Mouse (Mus musculus) forebrain, embryonic 12.5 days (tissue): ENCODE data around the gene Farp2. TPM values are rescaled to one million over a fixed set of nuclear protein-coding genes. Genes with fewer than 3 reads are reported as not detected.

ENCODE experiments used
- ATAC-seq: fragments of 200-750 bp; cut with Nextera tagmentation; 2 replicates; pipeline ENCODE4 v1.8.0; 2017; ENCODE audit warnings: moderate TSS enrichment; ENCODE audit not compliant: low FRiP score
- H3K27ac ChIP-seq: fragments of 300-500 bp; sonication (generic); 2 replicates; pipeline ENCODE4 v1.5.1; 2016; ENCODE audit warnings: mild to moderate bottlenecking
- H3K27me3 ChIP-seq: fragments of 300-500 bp; sonication (generic); 2 replicates; pipeline ENCODE4 v1.6.1; 2016; ENCODE audit warnings: mild to moderate bottlenecking
- H3K36me3 ChIP-seq: fragments of 300-500 bp; sonication (generic); replicated peaks from 2 replicates; pipeline ENCODE4 v1.6.1; 2016; ENCODE audit warnings: mild to moderate bottlenecking
- H3K4me1 ChIP-seq: fragments of 300-500 bp; sonication (generic); 2 replicates; pipeline ENCODE4 v1.6.1; 2016
- H3K4me2 ChIP-seq: fragments of 300-500 bp; sonication (generic); 2 replicates; pipeline ENCODE4 v1.6.1; 2016; ENCODE audit warnings: mild to moderate bottlenecking, moderate library complexity
- H3K4me3 ChIP-seq: fragments of 300-500 bp; sonication (generic); replicated peaks from 2 replicates; pipeline ENCODE4 v1.5.1; 2016; ENCODE audit warnings: mild to moderate bottlenecking
- H3K9ac ChIP-seq: fragments of 300-500 bp; sonication (generic); 2 replicates; pipeline ENCODE4 v1.6.1; 2016; ENCODE audit warnings: mild to moderate bottlenecking
- H3K9me3 ChIP-seq: fragments of 300-500 bp; sonication (generic); 2 replicates; pipeline ENCODE4 v1.6.1; 2016
- WGBS: fragments of 180-500 bp; shearing (Covaris S2); methylation state at CpG from one replicate; pipeline ENCODE4 v1.1.7; 2016; 5-methylcytosine and 5-hydroxymethylcytosine counted together
- polyA plus RNA-seq: library from polyadenylated mRNA; unstranded; fragments of >200 nt; fragmentation: Nextera tagmentation; extraction: Ambion mirVana; gene quantifications from 2 replicates; pipeline ENCODE4 v1.2.1, GENCODE M21; 2016

Gene Farp2
- polyA plus RNA-seq, 1 experiment from 2014 or later = 4.6 TPM

- H3K27me3 ChIP-seq = no peaks in the 10 kb centered on the region
- no peak overlapping the region for H3K9ac ChIP-seq
- H3K9me3 ChIP-seq = no peaks in the 10 kb centered on the region
Measured at GRCm38 (mm10) chr1:93567717-93568497, 56.0 kb downstream of the Farp2 start.

DNA sequence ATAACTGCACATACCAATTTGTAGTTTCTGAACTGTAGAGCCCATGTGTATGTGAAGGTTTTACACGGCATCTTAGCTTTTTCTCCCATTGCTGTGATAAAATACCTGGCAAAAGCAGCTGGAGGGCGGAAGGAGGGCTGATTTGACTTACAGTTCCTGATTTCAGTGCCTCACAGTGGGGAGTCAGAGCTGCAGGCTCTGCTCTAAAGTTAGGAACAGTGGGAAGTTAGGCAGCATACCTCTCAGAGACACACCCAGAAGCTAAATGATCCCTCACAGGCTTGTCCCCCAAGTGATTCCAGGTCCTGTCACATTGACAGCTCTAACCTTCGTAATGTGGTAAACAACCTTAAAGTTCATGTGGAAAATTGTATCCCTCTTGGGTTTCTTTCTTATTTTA is 65.2 kb downstream of the Farp2 start:
- Histone ChIP-seq H3K36me3 (0 out of 2 replicates have a peak, but pooled peaks cover 5% of the 10 kb centered on the region), H3K27ac (no peak overlapping the region), H3K9me3 (no peaks in the 10 kb centered on the region), H3K4me1 (no peaks in the 10 kb centered on the region), H3K9ac (no peak overlapping the region), H3K4me2 (no peak overlapping the region), H3K4me3 (no peak overlapping the region), H3K27me3 (no peaks in the 10 kb centered on the region)
- no peak for ATAC-seq
- 75% methylated on average over 3 of the region's 3 CpGs for WGBS

More at GRCm38 (mm10) chr1:93567717-93568497, 56.0 kb downstream of the Farp2 start:
- H3K27ac ChIP-seq = no peak overlapping the region
- no peaks in the 10 kb centered on the region for H3K4me1 ChIP-seq
- H3K4me2 ChIP-seq = no peak overlapping the region
- no peak overlapping the region for H3K4me3 ChIP-seq
- WGBS = 90% methylated on average over 9 of the region's 9 CpGs
- ATAC-seq = no peak
- no peaks in the 10 kb centered on the region for H3K36me3 ChIP-seq

- 0 out of 2 replicates have a peak, but pooled peaks cover 5% of the 10 kb centered on the region for H3K36me3 ChIP-seq
- no peaks in the 10 kb centered on the region for H3K4me1 ChIP-seq
- no peak overlapping the region for H3K27ac ChIP-seq
- no peak overlapping the region for H3K4me3 ChIP-seq
- H3K4me2 ChIP-seq = no peak overlapping the region
- 84% methylated on average over 4 of the region's 4 CpGs for WGBS
- no peak overlapping the region for H3K9ac ChIP-seq
- H3K27me3 ChIP-seq = no peaks in the 10 kb centered on the region
- no peak for ATAC-seq
- no peaks in the 10 kb centered on the region for H3K9me3 ChIP-seq
Measured at GRCm38 (mm10) chr1:93577861-93578260, 66.0 kb downstream of the Farp2 start.

DNA sequence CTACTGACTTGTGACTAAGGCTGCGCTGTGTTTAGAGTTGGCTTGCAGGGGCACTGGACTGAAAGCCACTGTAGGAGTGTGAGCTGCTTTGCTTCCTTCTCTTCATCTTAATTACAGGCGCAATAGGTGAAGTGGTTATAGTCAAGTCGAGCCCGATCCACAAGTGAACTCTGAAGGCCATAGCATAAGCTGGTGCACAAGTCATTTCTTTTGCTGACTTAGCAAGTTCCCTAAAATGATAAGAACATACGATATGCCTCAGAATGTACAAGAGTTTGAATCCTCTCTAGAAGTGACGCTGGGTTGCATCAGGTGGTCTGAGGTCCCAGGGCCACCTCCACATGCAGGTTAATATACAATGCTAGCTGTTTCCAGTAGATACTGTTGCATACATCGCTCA is 69.7 kb downstream of the Farp2 start:
- WGBS = 93% methylated on average over 7 of the region's 7 CpGs
- H3K27me3 ChIP-seq = no peaks in the 10 kb centered on the region
- no peaks in the 10 kb centered on the region for H3K4me1 ChIP-seq
- H3K9me3 ChIP-seq = no peaks in the 10 kb centered on the region
- H3K4me2 ChIP-seq = no peak overlapping the region
- no peak overlapping the region for H3K9ac ChIP-seq
- 0 out of 2 replicates have a peak, but pooled peaks cover 5% of the 10 kb centered on the region for H3K36me3 ChIP-seq
- H3K4me3 ChIP-seq = no peak overlapping the region
- no peak overlapping the region for H3K27ac ChIP-seq
- ATAC-seq = no peak

DNA sequence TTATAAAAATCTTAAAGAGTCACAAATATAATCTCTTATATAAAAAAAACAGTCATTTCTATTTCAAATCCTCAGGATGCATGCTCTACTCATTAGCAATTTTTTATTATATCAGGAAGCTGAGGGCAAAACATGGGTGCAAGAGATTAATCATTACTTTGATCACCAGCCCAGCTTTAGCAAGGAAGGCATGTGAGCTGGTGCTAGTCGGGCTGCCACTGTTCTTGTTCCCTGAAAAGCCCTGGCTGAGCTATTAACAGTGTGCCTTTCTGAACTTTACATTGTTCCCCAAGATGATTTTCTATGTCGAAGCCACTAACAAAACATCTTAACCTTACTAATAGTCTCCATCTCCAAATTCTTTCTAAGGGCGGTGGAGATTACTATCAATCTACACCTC is 76.5 kb downstream of the Farp2 start:
- no peak overlapping the region for H3K4me2 ChIP-seq
- no peak overlapping the region for H3K27ac ChIP-seq
- H3K9ac ChIP-seq = no peak overlapping the region
- no peak for ATAC-seq
- no peaks in the 10 kb centered on the region for H3K4me1 ChIP-seq
- WGBS = 68% methylated on average over 3 of the region's 3 CpGs
- H3K4me3 ChIP-seq = no peak overlapping the region
- no peaks in the 10 kb centered on the region for H3K36me3 ChIP-seq
- H3K9me3 ChIP-seq = no peaks in the 10 kb centered on the region
- H3K27me3 ChIP-seq = no peaks in the 10 kb centered on the region

- no peak for ATAC-seq
- H3K9ac ChIP-seq = no peak overlapping the region
- no peaks in the 10 kb centered on the region for H3K4me1 ChIP-seq
- no peak overlapping the region for H3K27ac ChIP-seq
- no peaks in the 10 kb centered on the region for H3K36me3 ChIP-seq
- no peaks in the 10 kb centered on the region for H3K27me3 ChIP-seq
- H3K9me3 ChIP-seq = no peaks in the 10 kb centered on the region
- H3K4me3 ChIP-seq = no peak overlapping the region
- H3K4me2 ChIP-seq = no peak overlapping the region
Measured at GRCm38 (mm10) chr1:93593960-93594359, 82.1 kb downstream of the Farp2 start.

GRCm38 (mm10) chr1:93595916-93596315 is 84.0 kb downstream of the Farp2 start:
- 75% methylated on average over 6 of the region's 6 CpGs for WGBS
- H3K9ac ChIP-seq = no peak overlapping the region
- H3K27me3 ChIP-seq = no peaks in the 10 kb centered on the region
- no peaks in the 10 kb centered on the region for H3K36me3 ChIP-seq
- H3K9me3 ChIP-seq = no peaks in the 10 kb centered on the region
- H3K4me1 ChIP-seq = no peaks in the 10 kb centered on the region
- H3K4me3 ChIP-seq = no peak overlapping the region
- no peak overlapping the region for H3K4me2 ChIP-seq
- ATAC-seq = no peak
- H3K27ac ChIP-seq = no peak overlapping the region

DNA sequence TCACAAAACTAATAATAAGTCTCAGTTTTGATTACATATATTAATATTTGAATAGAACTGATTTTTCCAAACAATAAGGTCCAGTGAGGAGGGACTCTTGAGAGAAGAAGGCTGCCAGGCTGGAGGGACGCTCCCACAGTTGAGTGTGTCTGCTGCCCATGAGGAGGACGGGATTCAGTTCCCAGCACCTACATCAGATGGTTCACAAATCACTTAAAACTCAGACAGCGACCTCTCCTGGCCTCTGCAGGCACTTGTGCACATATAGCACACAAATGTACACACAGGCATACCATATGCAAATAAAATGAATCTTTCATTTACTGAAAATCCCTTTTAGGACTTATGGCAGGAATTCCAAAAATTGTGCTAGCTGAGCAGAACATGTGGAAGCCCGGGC is 91.0 kb downstream of the Farp2 start:
- no peaks in the 10 kb centered on the region for H3K27me3 ChIP-seq
- H3K9me3 ChIP-seq = no peaks in the 10 kb centered on the region
- H3K9ac ChIP-seq = no peak overlapping the region
- H3K36me3 ChIP-seq = no peaks in the 10 kb centered on the region
- 81% methylated on average over 4 of the region's 4 CpGs for WGBS
- ATAC-seq = no peak
- H3K27ac ChIP-seq = no peak overlapping the region
- no peaks in the 10 kb centered on the region for H3K4me1 ChIP-seq
- no peak overlapping the region for H3K4me3 ChIP-seq
- no peak overlapping the region for H3K4me2 ChIP-seq

DNA sequence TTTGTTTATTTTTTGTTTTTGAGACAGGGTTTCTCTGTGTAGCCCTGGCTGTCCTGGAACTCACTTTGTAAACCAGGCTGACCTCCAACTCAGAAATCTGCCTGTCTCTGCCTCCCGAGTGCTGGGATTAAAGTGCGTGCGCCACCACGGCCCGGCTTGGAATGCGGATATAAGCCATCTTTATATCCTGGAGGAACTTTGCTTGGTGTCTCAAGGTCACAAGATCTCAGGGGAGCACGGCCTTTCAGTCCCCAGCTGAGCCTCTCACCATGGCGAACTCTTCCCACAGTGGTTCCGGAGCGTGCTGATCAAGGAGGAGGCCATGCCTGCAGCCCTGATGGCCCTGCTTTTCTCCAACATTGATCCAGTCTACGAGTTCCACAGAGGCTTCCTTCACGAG is 92.0 kb downstream of the Farp2 start:
- WGBS = 95% methylated on average over 12 of the region's 12 CpGs
- Histone ChIP-seq H3K36me3 (no peaks in the 10 kb centered on the region), H3K27ac (no peak overlapping the region), H3K4me3 (no peak overlapping the region), H3K9me3 (no peaks in the 10 kb centered on the region), H3K4me1 (no peaks in the 10 kb centered on the region), H3K9ac (no peak overlapping the region), H3K4me2 (no peak overlapping the region), H3K27me3 (no peaks in the 10 kb centered on the region)
- ATAC-seq = no peak

DNA sequence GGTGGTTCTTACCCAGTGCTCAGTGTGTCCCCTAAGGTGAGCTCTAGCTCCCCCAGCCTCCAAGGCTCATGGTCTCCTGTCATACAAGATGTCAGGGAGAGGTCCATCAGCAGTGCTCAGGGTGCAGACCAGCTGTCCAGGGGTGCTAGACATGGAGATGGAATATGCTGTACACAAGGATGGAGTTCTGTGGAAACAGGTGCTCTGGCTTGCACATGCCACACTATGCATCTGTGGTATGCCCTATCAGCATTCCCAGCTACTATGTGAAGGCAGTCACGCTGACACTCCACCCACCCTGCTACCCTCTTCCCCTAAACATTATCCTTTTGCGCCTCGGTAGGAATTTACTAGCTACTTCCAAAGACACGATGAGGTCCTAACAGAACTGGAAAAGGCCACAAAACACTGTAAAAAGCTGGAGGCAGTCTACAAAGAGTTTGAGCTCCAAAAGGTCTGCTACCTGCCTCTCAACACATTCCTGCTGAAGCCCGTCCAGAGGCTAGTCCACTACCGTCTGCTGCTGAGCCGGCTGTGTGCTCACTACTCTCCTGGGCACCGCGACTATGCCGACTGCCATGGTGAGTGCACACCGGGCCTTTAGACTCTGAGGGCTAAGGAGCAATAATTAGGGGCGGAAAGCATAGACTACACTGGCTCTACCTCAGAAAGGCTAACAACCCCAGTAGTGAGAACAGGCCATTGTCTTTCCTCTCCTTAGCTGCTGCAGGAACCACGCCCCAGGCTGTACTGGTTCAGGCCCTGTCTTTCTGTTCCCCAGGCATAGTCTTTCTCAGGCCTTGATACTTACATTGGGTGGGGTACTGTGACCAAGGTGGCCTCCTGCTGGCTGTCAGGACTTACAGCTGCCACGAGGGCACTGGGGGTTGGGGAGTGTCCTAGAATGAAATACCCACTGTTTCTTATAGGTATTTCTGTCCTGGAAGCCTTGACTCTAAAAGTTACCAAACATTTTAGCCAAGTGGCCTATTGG is 95.5 kb downstream of the Farp2 start:
- no peaks in the 10 kb centered on the region for H3K4me1 ChIP-seq
- H3K9ac ChIP-seq = no peak overlapping the region
- no peaks in the 10 kb centered on the region for H3K36me3 ChIP-seq
- H3K4me2 ChIP-seq = no peak overlapping the region
- no peaks in the 10 kb centered on the region for H3K27me3 ChIP-seq
- no peaks in the 10 kb centered on the region for H3K9me3 ChIP-seq
- 81% methylated on average over 14 of the region's 14 CpGs for WGBS
- H3K27ac ChIP-seq = no peak overlapping the region
- no peak for ATAC-seq
- no peak overlapping the region for H3K4me3 ChIP-seq

DNA sequence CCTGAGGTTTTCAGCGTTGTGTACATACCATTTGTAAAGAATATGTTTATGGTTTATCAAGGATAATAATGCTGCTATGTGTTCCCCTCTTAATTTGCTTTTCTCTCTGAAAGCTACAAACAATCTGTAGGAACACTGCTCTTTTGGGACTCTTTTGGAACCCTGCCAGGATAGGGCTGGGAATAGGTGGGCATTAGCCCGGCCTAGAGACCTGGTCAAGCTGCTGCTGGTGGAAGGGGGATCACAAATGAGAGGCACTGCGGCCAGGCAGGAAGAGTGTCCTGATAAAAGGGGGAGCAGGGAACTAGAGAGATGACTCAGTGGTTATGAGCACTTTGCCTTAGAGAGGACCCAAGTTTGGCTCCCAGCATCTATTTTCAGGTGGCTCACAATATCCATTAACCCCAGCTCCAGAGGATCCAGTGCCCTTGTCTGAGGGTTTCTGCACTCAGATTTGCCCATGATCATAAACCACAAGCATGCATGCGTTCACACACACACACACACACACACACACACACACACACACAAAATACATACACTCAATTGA is 96.9 kb downstream of the Farp2 start:
- Histone ChIP-seq H3K4me1 (no peaks in the 10 kb centered on the region), H3K9ac (no peak overlapping the region), H3K27ac (no peak overlapping the region), H3K9me3 (no peaks in the 10 kb centered on the region), H3K36me3 (no peaks in the 10 kb centered on the region), H3K4me3 (no peak overlapping the region), H3K27me3 (no peaks in the 10 kb centered on the region), H3K4me2 (no peak overlapping the region)
- 77% methylated on average over 4 of the region's 4 CpGs for WGBS
- ATAC-seq = no peak

DNA sequence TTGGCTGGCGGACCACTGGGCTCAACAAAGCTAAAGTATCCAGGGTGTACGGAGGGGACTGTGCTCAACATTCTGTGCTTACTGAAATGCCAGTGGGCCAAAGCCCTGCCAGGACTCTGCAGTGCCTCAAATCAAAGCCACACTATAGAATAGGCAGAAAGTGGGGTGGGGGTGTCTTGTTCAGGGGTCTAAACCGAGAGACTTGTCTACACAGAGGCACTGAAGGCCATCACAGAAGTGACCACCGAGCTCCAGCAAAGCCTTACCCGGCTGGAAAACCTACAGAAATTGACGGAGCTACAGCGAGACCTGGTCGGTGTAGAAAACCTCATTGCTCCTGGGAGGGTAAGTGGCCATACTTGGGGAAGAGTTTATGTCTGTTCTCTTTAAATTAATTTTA is 97.9 kb downstream of the Farp2 start:
- Histone ChIP-seq H3K9me3 (no peaks in the 10 kb centered on the region), H3K27ac (no peak overlapping the region), H3K4me3 (no peak overlapping the region), H3K36me3 (no peaks in the 10 kb centered on the region), H3K9ac (no peak overlapping the region), H3K27me3 (no peaks in the 10 kb centered on the region), H3K4me2 (no peak overlapping the region), H3K4me1 (no peaks in the 10 kb centered on the region)
- WGBS = 89% methylated on average over 8 of the region's 8 CpGs
- ATAC-seq = no peak
